Mouse (Mus musculus) lung, postnatal 25 days (tissue): ENCODE measurements around the gene Ctf1.
"Not testable (repeated sequence)": the region's sequence is repeated elsewhere in the genome, so short reads cannot be mapped to it uniquely, and the experiment has no call there.

Experiments
- DNase-seq: peaks from one replicate; pipeline ENCODE4 v3.0.0; 2022; ENCODE audit warnings: low spot score

The Ctf1 gene

GRCm38 (mm10) chr7:127693290-127693689, 19.2 kb upstream of the Ctf1 start:
- DNase-seq, result no peak

- DNase-seq, result not testable (repeated sequence)
Measured at GRCm38 (mm10) chr7:127693730-127694129, 18.8 kb upstream of the Ctf1 start.

- DNase-seq, result no peak
Measured at GRCm38 (mm10) chr7:127698986-127699385, 13.6 kb upstream of the Ctf1 start.

GRCm38 (mm10) chr7:127700712-127701331, 11.7 kb upstream of the Ctf1 start:
- DNase-seq, result no peak

GRCm38 (mm10) chr7:127703561-127704178, 8.9 kb upstream of the Ctf1 start:
- DNase-seq, result no peak

GRCm38 (mm10) chr7:127704598-127704997, 7.9 kb upstream of the Ctf1 start:
- no peak for DNase-seq

GRCm38 (mm10) chr7:127705706-127706105, 6.8 kb upstream of the Ctf1 start:
- DNase-seq, result no peak

- DNase-seq, result no peak
Measured at GRCm38 (mm10) chr7:127707045-127707956, 5.2 kb upstream of the Ctf1 start.

- no peak for DNase-seq
Measured at GRCm38 (mm10) chr7:127707957-127708206, 4.7 kb upstream of the Ctf1 start.

- DNase-seq, result peak; percentile 89
Measured at GRCm38 (mm10) chr7:127708207-127709078, 4.1 kb upstream of the Ctf1 start, which contains the start of gene Bcl7c. Gene Bcl7c, minus strand, starts transcription at chr7:127708933.

GRCm38 (mm10) chr7:127709261-127709979, 3.1 kb upstream of the Ctf1 start:
- no peak for DNase-seq

GRCm38 (mm10) chr7:127711031-127711430, 1.5 kb upstream of the Ctf1 start:
- no peak for DNase-seq

GRCm38 (mm10) chr7:127711456-127711855, 1.1 kb upstream of the Ctf1 start:
- DNase-seq, result no peak

- DNase-seq, result no peak
Measured at GRCm38 (mm10) chr7:127714816-127715215, 2.3 kb downstream of the Ctf1 start.

GRCm38 (mm10) chr7:127716992-127717391, 4.5 kb downstream of the Ctf1 start:
- peak; percentile 59 for DNase-seq

- DNase-seq, result no peak
Measured at GRCm38 (mm10) chr7:127718339-127718738, 5.8 kb downstream of the Ctf1 start.

GRCm38 (mm10) chr7:127719258-127719657, 6.7 kb downstream of the Ctf1 start:
- DNase-seq, result no peak

- DNase-seq, result no peak
Measured at GRCm38 (mm10) chr7:127725490-127725889, 13.0 kb downstream of the Ctf1 start.

- DNase-seq, result no peak
Measured at GRCm38 (mm10) chr7:127725924-127726323, 13.4 kb downstream of the Ctf1 start.

- DNase-seq, result no peak
Measured at GRCm38 (mm10) chr7:127727898-127728297, 15.4 kb downstream of the Ctf1 start.

- no peak for DNase-seq
Measured at GRCm38 (mm10) chr7:127730170-127730569, 17.6 kb downstream of the Ctf1 start.
